Mouse (Mus musculus): ENCODE measurements around the gene Kcnip3. TPM values are rescaled to one million over a fixed set of nuclear protein-coding genes. Genes with fewer than 3 reads are reported as not detected.

Kcnip3 gene
- total RNA-seq, 2 experiments from 2014 or later, result 19.5 to 50.0 TPM

GRCm38 (mm10) chr2:127479210-127479609 lies 42.7 kb downstream of the Kcnip3 start:
- no peak for ATAC-seq (replicated peaks; ENCODE audit: poor library complexity, severe bottlenecking)

GRCm38 (mm10) chr2:127472279-127472678 lies 49.6 kb downstream of the Kcnip3 start:
- no peak for ATAC-seq (replicated peaks; ENCODE audit: poor library complexity, severe bottlenecking)

GRCm38 (mm10) chr2:127471281-127471680 lies 50.6 kb downstream of the Kcnip3 start:
- no peak for ATAC-seq (replicated peaks; ENCODE audit: poor library complexity, severe bottlenecking)

- ATAC-seq (replicated peaks; ENCODE audit: poor library complexity, severe bottlenecking), result no peak
Observed at GRCm38 (mm10) chr2:127470661-127471060, 51.2 kb downstream of the Kcnip3 start.

- ATAC-seq (replicated peaks; ENCODE audit: poor library complexity, severe bottlenecking), result no peak
Observed at GRCm38 (mm10) chr2:127470183-127470582, 51.7 kb downstream of the Kcnip3 start.

- peak; percentile 93 for ATAC-seq (replicated peaks; ENCODE audit: poor library complexity, severe bottlenecking)
Observed at GRCm38 (mm10) chr2:127462314-127462713, 59.6 kb downstream of the Kcnip3 start.

- no peak for ATAC-seq (replicated peaks; ENCODE audit: poor library complexity, severe bottlenecking)
Observed at GRCm38 (mm10) chr2:127461351-127461750, 60.5 kb downstream of the Kcnip3 start.

GRCm38 (mm10) chr2:127459341-127459740 lies 62.6 kb downstream of the Kcnip3 start:
- ATAC-seq (replicated peaks; ENCODE audit: poor library complexity, severe bottlenecking), result no peak

- peak; percentile 77 for ATAC-seq (replicated peaks; ENCODE audit: poor library complexity, severe bottlenecking)
Observed at GRCm38 (mm10) chr2:127453764-127454163, 68.1 kb downstream of the Kcnip3 start.

- peak; percentile 29 for ATAC-seq (replicated peaks; ENCODE audit: poor library complexity, severe bottlenecking)
Observed at GRCm38 (mm10) chr2:127453141-127453540, 68.8 kb downstream of the Kcnip3 start.

- no peak for ATAC-seq (replicated peaks; ENCODE audit: poor library complexity, severe bottlenecking)
Observed at GRCm38 (mm10) chr2:127451748-127452147, 70.1 kb downstream of the Kcnip3 start.

- ATAC-seq (replicated peaks; ENCODE audit: poor library complexity, severe bottlenecking), result no peak
Observed at GRCm38 (mm10) chr2:127449691-127450090, 72.2 kb downstream of the Kcnip3 start.

- no peak for ATAC-seq (replicated peaks; ENCODE audit: poor library complexity, severe bottlenecking)
Observed at GRCm38 (mm10) chr2:127446847-127447246, 75.0 kb downstream of the Kcnip3 start.

GRCm38 (mm10) chr2:127444055-127444789 lies 77.7 kb downstream of the Kcnip3 start, which contains the start of gene Fahd2a:
Gene Fahd2a, minus strand, starts transcription at chr2:127444565.
- ATAC-seq (replicated peaks; ENCODE audit: poor library complexity, severe bottlenecking), result peak; percentile 98

GRCm38 (mm10) chr2:127437697-127438096 lies 84.2 kb downstream of the Kcnip3 start:
- ATAC-seq (replicated peaks; ENCODE audit: poor library complexity, severe bottlenecking), result no peak

- no peak for ATAC-seq (replicated peaks; ENCODE audit: poor library complexity, severe bottlenecking)
Observed at GRCm38 (mm10) chr2:127435554-127435953, 86.3 kb downstream of the Kcnip3 start.

GRCm38 (mm10) chr2:127435135-127435534 lies 86.8 kb downstream of the Kcnip3 start:
- peak; percentile 34; the same call in 1 of the 2 replicates for ATAC-seq (replicated peaks; ENCODE audit: poor library complexity, severe bottlenecking)

GRCm38 (mm10) chr2:127433487-127434295 lies 88.2 kb downstream of the Kcnip3 start:
- no peak for ATAC-seq (replicated peaks; ENCODE audit: poor library complexity, severe bottlenecking)

- peak; percentile 47; the same call in 1 of the 2 replicates for ATAC-seq (replicated peaks; ENCODE audit: poor library complexity, severe bottlenecking)
Observed at GRCm38 (mm10) chr2:127430238-127430637, 91.7 kb downstream of the Kcnip3 start.

GRCm38 (mm10) chr2:127424977-127425376 lies 96.9 kb downstream of the Kcnip3 start, which contains the start of gene Gpat2:
Gene Gpat2, plus strand, starts transcription at chr2:127425199.
- no peak for ATAC-seq (replicated peaks; ENCODE audit: poor library complexity, severe bottlenecking)

GRCm38 (mm10) chr2:127418266-127418970 lies 103.5 kb downstream of the Kcnip3 start:
- ATAC-seq (replicated peaks; ENCODE audit: poor library complexity, severe bottlenecking), result no peak

Data from granulocyte monocyte progenitor cell, adult 5-6 weeks (primary cell).